Mouse (Mus musculus): ENCODE results near the gene Dspp.

Gene Dspp

DNA sequence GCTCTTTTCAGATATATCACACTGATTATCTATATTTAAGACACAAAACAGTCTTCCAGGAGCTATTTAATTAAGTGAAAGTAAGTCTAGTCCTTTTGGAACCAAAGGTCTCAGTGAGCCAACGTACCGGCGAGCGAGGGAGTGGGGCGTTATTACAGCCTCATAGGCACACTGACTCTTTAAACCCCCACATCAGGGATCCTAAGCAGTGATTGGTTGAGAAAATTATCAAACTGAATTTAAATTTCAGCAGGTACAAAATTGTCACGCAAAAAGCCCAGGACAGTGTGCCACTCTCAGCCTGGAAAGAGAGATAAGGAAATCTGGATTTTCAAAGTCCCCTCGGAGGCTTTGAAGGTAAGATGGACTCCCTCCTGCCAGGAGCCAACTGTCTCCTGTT is at the start of gene Dspp:
Dspp (plus strand) TSS at position 301 of the 400 bp plus-strand sequence.
- DNase-seq (ENCODE audit: low spot score in 2 of 2) = no peak

DNA sequence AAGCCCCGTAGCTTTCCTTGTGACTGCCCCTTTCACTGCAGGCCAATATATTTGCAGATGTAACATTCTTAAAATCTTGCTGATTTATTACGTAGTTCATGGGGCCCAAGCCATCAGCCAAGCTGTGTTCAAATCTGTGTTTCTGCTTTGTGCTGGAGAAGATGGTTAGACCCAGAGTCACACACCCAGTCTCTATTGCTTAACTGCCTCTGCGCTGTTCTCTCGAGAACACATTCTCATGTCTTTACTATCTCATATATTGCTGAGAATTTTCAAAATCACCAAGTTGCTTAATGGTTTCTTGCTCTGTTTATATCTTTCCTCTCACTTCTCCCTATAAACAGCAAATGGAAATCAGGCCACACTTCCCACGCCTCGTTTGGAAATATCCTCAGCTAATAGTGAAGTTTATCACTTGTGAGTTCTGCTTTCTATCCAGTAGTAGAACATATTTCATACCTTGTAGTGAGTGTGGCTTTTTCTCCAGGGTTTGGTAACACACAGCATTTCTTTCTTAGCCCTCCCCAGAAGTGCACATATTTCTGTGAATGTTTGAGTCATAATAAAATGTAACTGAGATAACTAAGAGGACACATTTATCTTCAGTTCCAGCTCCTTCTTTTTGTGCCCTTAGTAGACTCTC is 46.4 kb upstream of the Dspp start:
- DNase-seq (ENCODE audit: low spot score in 2 of 2) = no peak

GRCm38 (mm10) chr5:104126561-104127320 is 43.8 kb upstream of the Dspp start:
- no peak for DNase-seq (ENCODE audit: low spot score in 2 of 2)

DNA sequence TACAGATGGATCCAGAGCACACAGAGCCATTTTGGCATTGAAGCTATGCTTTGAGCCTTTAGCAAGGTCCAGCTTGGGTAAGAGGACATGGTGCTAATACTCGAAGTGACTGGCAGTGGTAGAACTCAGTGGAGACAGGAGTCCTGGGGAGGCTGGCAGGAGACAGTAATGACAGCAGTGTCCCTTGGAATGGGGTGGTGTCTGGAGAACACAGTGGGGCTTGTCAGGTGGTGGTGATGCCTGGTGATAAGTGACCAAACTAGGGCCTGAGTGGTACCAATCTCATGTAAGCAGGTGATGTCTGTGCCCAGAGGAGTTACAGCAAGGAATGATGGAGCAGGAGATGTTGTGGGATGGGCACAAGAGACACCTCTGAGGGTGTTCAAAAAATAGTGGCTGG is 43.2 kb upstream of the Dspp start:
- DNase-seq (ENCODE audit: low spot score in 2 of 2) = no peak

GRCm38 (mm10) chr5:104128281-104129031 is 42.1 kb upstream of the Dspp start:
- DNase-seq (ENCODE audit: low spot score in 2 of 2) = no peak

DNA sequence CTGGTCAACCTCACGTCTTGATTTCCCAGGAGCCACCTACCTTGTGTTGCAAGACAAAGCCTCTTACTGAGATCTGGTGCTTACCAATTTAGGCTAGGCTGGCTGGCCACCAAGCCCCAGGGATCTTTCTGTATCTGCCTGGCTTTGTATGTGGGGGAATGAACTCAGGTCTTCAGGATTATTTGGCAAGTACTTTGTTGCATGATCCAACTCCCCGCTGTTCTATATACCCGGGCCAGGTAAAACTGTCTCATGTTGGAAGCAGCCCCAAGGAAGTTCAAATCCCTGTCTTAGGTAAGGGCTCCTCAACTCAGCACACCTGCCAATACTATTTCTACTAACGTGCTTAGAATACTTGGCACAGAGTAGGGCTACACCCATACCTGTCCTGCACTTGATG is 39.6 kb upstream of the Dspp start:
- no peak for DNase-seq (ENCODE audit: low spot score in 2 of 2)

DNA sequence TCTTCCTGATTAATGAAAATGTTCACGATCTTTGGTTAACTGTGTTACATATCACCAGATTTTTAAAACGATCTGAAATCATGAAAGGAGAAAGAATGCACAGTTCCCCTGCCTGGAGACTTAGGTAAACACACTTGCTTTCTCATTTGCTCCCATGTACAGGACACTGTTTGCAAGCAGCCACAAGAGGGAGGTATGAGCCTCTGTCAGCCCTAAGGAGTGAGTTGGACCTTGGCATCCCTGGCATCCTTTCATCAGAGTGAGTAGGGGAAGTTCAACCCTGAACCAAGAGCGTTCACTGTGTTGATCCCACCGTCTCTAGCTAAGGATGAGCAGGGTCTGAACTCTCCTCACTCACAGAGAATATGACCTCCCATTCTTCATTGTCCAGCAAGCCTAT is 39.0 kb upstream of the Dspp start:
- no peak for DNase-seq (ENCODE audit: low spot score in 2 of 2)

DNA sequence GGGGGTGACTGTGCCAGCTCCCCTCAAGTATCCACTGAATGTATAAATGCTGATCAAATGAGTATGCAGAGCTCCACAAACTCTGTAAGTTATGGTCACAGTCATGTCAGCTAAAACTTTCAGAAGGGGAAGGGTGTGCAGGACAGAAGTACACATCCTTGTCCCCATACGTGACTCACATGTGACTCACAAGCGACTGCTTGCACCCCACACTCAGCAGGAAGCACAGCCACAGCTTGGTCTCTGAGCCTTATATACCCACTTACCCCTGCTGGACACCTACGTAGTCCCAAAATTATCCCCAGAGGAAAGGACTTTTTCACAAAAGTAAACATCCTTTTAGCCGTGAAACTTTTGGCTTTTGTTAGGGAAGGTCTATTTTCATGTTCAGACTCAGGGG is 36.8 kb upstream of the Dspp start:
- DNase-seq (ENCODE audit: low spot score in 2 of 2) = no peak

GRCm38 (mm10) chr5:104137920-104138541 is 32.5 kb upstream of the Dspp start:
- no peak for DNase-seq (ENCODE audit: low spot score in 2 of 2)

GRCm38 (mm10) chr5:104141067-104141466 is 29.4 kb upstream of the Dspp start:
- DNase-seq (ENCODE audit: low spot score in 2 of 2) = no peak

- DNase-seq (ENCODE audit: low spot score in 2 of 2) = no peak
These were observed 26.5 kb upstream of the Dspp start for GRCm38 (mm10) chr5:104144057-104144456.

GRCm38 (mm10) chr5:104149349-104149748 is 21.2 kb upstream of the Dspp start:
- no peak for DNase-seq (ENCODE audit: low spot score in 2 of 2)

DNA sequence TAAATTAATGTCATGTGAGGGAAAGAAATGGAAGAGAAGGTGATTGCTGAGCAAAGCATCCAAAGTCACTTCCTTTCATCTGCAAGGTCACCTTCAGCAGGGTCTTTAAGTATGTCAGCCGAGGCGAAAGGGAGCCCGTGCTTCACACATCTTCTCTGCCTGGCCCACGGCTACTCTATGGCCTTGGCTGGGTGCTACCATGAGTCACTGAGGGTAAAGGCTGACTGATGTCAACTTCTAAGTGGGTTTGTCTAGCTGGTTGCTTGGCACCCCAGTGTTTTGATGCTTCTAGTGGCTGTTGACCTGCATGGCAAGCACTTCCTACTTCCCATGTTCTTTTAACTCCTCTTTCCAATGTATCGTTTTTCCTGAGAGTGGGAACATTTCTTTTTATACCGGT is 20.3 kb upstream of the Dspp start:
- no peak for DNase-seq (ENCODE audit: low spot score in 2 of 2)

DNA sequence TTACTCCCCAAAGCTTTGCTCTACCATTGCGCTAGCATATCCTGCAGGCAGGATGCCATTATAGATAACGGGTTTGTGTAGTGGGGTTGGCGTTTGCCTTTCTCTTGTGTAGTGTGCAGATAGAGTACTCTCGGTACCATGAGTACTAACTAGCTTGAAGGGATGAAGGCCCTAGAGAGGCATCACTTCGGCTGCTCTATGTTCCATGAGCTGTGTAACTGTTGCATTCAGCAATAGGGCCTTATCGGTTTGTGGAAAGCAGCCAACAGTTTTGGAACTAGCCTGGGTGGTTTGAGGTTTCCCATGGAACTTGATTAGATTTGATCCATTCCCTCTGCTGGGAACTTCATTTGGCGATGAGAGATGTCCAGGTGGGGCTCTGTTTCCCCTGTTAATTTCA is 12.8 kb upstream of the Dspp start:
- no peak for DNase-seq (ENCODE audit: low spot score in 2 of 2)

- DNase-seq (ENCODE audit: low spot score in 2 of 2) = no peak
These were observed 12.0 kb upstream of the Dspp start for GRCm38 (mm10) chr5:104158332-104159052.

GRCm38 (mm10) chr5:104160581-104160980 is 9.9 kb upstream of the Dspp start:
- DNase-seq (ENCODE audit: low spot score in 2 of 2) = no peak

DNA sequence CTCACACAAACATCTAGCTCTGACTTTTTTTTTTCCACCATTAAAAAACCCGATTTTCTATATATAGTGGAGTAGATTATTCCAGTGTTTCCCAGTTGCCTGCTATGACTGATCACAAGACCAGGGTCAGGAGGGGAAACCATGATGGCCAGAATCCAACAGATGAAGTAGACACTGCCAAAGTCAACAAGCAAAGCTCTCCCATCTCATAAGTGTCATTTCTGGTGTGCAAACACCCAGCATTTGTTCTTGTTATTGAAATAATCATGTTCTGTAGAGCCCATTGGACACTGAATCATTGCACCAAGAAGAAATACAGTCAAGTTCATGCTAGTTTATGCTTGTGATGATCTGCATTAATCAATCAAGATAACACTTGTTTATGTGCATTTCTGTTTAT is 9.1 kb upstream of the Dspp start:
- no peak for DNase-seq (ENCODE audit: low spot score in 2 of 2)

GRCm38 (mm10) chr5:104163536-104163935 is 7.0 kb upstream of the Dspp start:
- DNase-seq (ENCODE audit: low spot score in 2 of 2) = no peak

GRCm38 (mm10) chr5:104173094-104173493 is 2.6 kb downstream of the Dspp start:
- no peak for DNase-seq (ENCODE audit: low spot score in 2 of 2)

- no peak for DNase-seq (ENCODE audit: low spot score in 2 of 2)
These were observed 13.2 kb downstream of the Dspp start for GRCm38 (mm10) chr5:104183743-104184142.

- no peak for DNase-seq (ENCODE audit: low spot score in 2 of 2)
These were observed 16.8 kb downstream of the Dspp start for GRCm38 (mm10) chr5:104187281-104187680.

DNA sequence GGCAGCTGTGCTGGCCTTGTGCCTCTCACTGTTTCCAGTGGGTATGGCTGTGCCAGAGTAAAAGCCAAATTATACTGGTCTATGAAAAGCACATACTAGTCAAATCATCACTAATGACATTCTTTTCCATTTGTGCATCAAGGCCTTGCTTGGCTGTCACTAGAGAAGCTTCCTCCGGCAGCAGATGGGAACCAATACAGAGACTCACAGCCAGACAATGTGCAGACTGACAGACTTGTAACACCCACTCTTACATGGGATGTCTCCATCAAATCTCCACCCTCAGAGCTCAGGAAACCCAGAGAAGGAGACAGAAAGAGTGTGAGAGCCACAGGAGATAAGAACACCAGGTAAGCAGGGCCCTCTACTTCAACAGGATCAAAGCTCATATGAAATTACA is 24.6 kb downstream of the Dspp start:
- no peak for DNase-seq (ENCODE audit: low spot score in 2 of 2)

Data from spleen, postnatal 4 days (tissue).